Mouse (Mus musculus): ENCODE measurements around the gene Focad.

GRCm38 (mm10) chr4:88406887-88407696, 312.7 kb downstream of the Focad start:
- TF ChIP-seq CTCF (IDR thresholded peaks at IDR 0.05; ENCODE audit: control insufficient read depth, insufficient read depth, low read length) (no peak), POLR2A (IDR thresholded peaks at IDR 0.05; ENCODE audit: borderline replicate concordance, control insufficient read depth, low read depth, low read length) (no peak)
